Mouse (Mus musculus) stomach, embryonic 16.5 days (tissue): ENCODE measurements at regions not wholly inside any gene's neighbourhood (a gene's known extent, or its start where the extent isn't known, plus 50 kb on each side); places are given as distances from the start of the nearest gene placed in this dataset.

Source experiments
- ATAC-seq: fragments of 200-750 bp; cut with Nextera tagmentation; 2 replicates; pipeline ENCODE4 v1.8.0; 2017; ENCODE audit warnings: moderate number of reproducible peaks, moderate TSS enrichment; ENCODE audit not compliant: insufficient read depth, low FRiP score
- H3K27ac ChIP-seq: fragments of 300-500 bp; sonication (generic); 2 replicates; pipeline ENCODE4 v1.5.1; 2014; ENCODE audit warnings: low read length
- H3K27me3 ChIP-seq: fragments of 300-500 bp; sonication (generic); 2 replicates; pipeline ENCODE4 v1.6.1; 2014; ENCODE audit warnings: low read length, control low read depth, mixed read lengths; ENCODE audit not compliant: control insufficient read depth, insufficient read depth
- H3K36me3 ChIP-seq: fragments of 300-500 bp; sonication (generic); 2 replicates; pipeline ENCODE4 v1.6.1; 2014; ENCODE audit warnings: low read length; ENCODE audit not compliant: control insufficient read depth, insufficient read depth
- H3K4me1 ChIP-seq: fragments of 300-500 bp; sonication (generic); 2 replicates; pipeline ENCODE4 v1.6.1; 2014; ENCODE audit warnings: low read length, control low read depth, mixed read lengths; ENCODE audit not compliant: control insufficient read depth, insufficient read depth
- H3K4me2 ChIP-seq: fragments of 300-500 bp; sonication (generic); 2 replicates; pipeline ENCODE4 v1.6.1; 2014; ENCODE audit warnings: low read depth, low read length, mixed read lengths
- H3K4me3 ChIP-seq: fragments of 300-500 bp; sonication (generic); replicated peaks from 2 replicates; pipeline ENCODE4 v1.5.1; 2014; ENCODE audit warnings: mild to moderate bottlenecking, low read length
- H3K9ac ChIP-seq: fragments of 300-500 bp; sonication (generic); 2 replicates; pipeline ENCODE4 v1.6.1; 2014; ENCODE audit warnings: low read length
- H3K9me3 ChIP-seq: fragments of 300-500 bp; sonication (generic); replicated peaks from 2 replicates; pipeline ENCODE4 v1.6.1; 2016; ENCODE audit warnings: low read length, control low read depth; ENCODE audit not compliant: control insufficient read depth
- WGBS: fragments of 180-500 bp; shearing (Covaris S2); extraction: QIAGEN DNeasy Blood & Tissue Kit; methylation state at CpG from one replicate; pipeline ENCODE4 v1.1.7; 2014; 5-methylcytosine and 5-hydroxymethylcytosine counted together

DNA sequence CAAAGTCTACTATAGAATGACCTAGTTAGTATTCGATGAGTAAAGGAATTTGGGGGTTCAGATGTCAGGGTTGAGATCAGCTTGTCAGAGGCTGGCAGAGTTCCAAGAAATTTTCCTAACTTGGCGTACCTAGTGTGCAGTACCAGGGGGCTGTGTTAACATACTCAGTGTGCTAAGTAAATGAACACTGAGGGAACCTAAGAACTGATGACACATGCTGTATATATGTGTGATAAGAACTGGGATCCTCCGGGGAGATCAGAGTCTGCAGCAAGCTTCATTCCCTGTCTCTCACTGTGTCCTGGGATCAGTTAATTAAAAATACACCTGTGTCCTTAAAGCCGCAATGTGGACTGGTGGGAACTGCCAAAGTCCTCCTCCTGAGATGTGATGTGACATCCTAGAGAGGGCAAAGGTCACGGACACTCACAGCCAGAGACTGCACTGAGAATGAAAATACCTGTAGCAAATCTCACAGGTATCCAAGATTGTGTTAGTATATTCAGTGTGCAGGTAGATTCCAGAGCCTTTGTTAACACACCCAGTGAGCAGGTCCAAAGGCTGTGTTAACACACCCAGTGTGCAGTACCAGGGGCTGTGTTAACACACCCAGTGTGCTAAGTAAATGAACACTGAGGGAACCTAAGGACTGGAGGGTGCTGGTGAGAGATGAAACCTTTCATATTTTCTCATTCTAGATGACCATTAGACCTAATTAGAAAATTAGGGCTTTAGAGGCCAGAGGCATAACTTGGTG is 69.1 kb upstream of the Fhl2 start:
- Histone ChIP-seq H3K4me2 (no peak overlapping the region), H3K4me3 (no peak overlapping the region), H3K27me3 (no peaks in the 10 kb centered on the region), H3K4me1 (0 out of 2 replicates have a peak, but pooled peaks cover 2% of the 10 kb centered on the region), H3K27ac (no peak overlapping the region), H3K9ac (no peak overlapping the region), H3K36me3 (no peaks in the 10 kb centered on the region), H3K9me3 (no peaks in the 10 kb centered on the region)
- ATAC-seq: peak; percentile 61
- WGBS: 69% methylated on average over 5 of the region's 5 CpGs

DNA sequence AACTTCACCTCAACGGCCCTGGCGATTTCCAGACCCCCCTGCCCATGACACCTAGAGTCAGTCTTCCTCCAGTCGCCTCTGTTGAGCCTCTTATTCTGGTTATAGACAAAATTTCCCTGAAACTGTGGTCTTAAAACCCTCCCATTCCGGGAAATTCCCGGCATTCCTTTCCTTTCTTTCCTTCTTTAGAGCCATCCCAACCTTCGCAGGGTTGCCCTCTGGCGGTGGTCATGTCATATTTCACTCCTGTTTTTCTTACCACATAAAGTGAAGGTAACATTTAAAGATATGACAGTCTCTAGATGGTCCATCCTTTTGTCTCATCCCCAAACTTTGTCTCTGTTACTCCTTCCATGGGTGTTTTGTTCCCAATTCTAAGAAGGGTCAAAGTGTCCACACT is 72.9 kb upstream of the Fhl2 start:
- no peak overlapping the region for H3K4me2 ChIP-seq
- no peak overlapping the region for H3K9ac ChIP-seq
- no peaks in the 10 kb centered on the region for H3K9me3 ChIP-seq
- H3K4me1 ChIP-seq: 0 out of 2 replicates have a peak, but pooled peaks cover under 1% of the 10 kb centered on the region
- no peak for ATAC-seq
- whole genome bisulfite sequencing: 39% methylated on average over 7 of the region's 7 CpGs
- no peak overlapping the region for H3K4me3 ChIP-seq
- no peaks in the 10 kb centered on the region for H3K36me3 ChIP-seq
- no peak overlapping the region for H3K27ac ChIP-seq
- no peaks in the 10 kb centered on the region for H3K27me3 ChIP-seq

DNA sequence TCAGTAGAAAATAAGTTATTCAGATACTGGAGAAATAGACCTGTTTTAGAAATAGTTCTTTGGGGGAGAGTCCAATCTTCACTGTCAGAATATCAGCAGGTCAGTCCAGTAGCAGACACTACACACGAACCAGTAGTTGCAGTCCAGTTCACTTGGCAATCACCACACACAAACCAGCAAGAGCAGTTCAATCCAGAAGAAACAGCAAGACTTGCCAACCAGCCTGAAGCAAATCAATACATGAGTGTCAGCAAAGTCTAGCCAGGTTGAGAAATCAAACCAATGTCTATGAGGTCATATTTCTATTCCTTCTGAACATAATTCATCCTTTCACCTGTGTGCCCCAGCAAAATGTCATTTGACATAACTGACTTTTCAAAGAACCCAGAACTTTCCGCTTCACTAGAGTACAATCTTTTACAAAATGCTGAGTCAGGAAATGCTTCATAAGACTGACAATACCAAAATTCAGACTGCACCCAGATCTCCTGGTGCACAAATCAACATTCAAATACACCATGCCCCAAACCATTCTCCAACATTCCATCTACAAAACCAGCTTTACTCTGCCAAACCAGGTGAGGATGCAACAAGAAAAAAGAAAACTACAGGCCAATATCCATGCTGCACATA is 76.6 kb upstream of the Fhl2 start:
- WGBS: 75% methylated on average over 2 of the region's 2 CpGs
- no peak for ATAC-seq
- H3K9me3 ChIP-seq: no peaks in the 10 kb centered on the region

DNA sequence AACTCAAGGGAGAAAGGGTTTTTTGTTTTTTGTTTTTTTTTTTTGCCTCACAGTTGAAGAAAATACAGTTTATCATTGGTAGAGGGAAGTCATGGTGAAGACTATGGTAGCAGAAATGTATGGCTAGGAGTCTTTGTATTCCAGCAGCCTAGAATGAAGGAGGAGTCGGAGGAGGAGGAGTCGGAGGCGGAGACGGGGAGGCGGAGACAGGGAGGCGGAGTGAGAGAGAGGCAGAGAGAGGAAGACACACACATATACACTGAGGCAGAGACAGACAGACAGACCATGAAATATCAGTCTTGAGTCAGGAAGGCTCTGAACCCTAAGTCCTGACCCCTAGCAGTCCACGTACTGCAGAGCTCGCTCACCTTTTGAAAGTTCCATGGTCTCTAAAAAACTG is 95.0 kb upstream of the Fhl2 start:
- H3K4me2 ChIP-seq: no peak overlapping the region
- whole genome bisulfite sequencing: 83% methylated on average over 8 of the region's 8 CpGs
- H3K36me3 ChIP-seq: no peaks in the 10 kb centered on the region
- no peaks in the 10 kb centered on the region for H3K4me1 ChIP-seq
- no peaks in the 10 kb centered on the region for H3K27me3 ChIP-seq
- no peak overlapping the region for H3K4me3 ChIP-seq
- H3K27ac ChIP-seq: no peak overlapping the region
- H3K9ac ChIP-seq: no peak overlapping the region
- ATAC-seq: no peak
- 0 out of 2 replicates have a peak, but pooled peaks cover 4% of the 10 kb centered on the region for H3K9me3 ChIP-seq

More for the DNA sequence above, 76.6 kb upstream of the Fhl2 start:
- H3K4me1 ChIP-seq: no peaks in the 10 kb centered on the region
- no peak overlapping the region for H3K4me2 ChIP-seq
- no peaks in the 10 kb centered on the region for H3K36me3 ChIP-seq
- no peaks in the 10 kb centered on the region for H3K27me3 ChIP-seq
- no peak overlapping the region for H3K9ac ChIP-seq
- H3K27ac ChIP-seq: no peak overlapping the region
- no peak overlapping the region for H3K4me3 ChIP-seq

DNA sequence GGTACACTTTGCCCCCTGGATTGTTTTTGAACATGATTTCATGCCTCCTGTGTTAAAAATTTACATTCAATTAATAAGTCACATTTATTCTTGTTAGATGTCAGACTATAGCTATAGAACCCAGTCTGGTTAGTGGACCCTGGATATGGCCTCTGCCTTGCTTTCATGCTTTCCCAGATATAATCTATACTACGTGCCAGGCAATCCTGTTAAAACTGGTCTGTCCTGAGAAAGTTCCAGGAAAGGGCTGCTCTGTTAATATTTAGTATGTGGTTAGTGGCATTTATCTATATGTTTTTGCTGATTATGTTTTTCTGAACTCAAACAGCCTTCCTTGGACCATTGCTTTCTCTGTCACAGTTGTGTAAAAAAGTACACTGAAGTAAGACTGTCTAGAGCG is 95.8 kb upstream of the Fhl2 start:
- no peak overlapping the region for H3K4me2 ChIP-seq
- H3K27ac ChIP-seq: peak overlapping the region; percentile 43; the same call in 1 of the 2 replicates
- WGBS: 78% methylated on average over 2 of the region's 2 CpGs
- no peaks in the 10 kb centered on the region for H3K4me1 ChIP-seq
- no peaks in the 10 kb centered on the region for H3K36me3 ChIP-seq
- H3K9me3 ChIP-seq: 0 out of 2 replicates have a peak, but pooled peaks cover 4% of the 10 kb centered on the region
- H3K4me3 ChIP-seq: no peak overlapping the region
- ATAC-seq: peak; percentile 79; the same call in 1 of the 2 replicates
- H3K27me3 ChIP-seq: no peaks in the 10 kb centered on the region
- H3K9ac ChIP-seq: no peak overlapping the region

DNA sequence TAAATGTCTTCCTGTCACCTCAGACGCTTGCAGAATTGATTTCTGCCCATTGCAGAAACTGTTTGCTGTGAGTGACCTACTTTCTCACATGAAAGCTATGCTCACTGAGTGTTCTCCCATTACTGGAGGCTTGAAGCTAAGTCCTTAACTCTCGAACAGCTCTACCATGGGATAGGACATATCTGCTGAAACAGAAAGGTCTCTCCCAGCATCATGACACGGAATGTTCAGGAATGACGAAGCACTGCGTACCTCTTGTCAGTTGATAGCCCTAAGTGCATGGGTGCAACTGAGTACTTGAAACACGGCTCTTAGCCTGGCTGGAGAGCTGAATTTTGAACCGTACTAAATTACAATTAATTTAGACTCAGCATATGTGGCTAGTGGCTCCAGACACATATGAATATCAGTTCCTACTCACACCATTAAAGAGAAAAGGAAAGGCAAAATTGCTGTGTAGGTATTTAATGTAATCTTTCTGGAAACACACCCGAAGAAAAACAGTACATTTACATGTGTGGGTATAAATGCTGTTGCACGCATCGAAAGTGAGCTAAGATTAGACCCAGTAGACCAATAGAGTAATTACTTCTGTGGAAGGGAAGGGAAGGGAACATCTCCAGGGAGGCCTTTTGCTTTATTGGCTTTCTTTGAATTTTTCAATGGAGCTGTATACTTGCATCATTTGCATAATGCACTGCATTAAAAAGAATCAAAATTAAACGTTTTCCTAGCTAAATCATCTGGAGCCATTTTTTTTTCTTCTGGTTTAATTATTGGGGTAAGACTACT is 97.6 kb upstream of the Fhl2 start:
- Histone ChIP-seq H3K9me3 (no peaks in the 10 kb centered on the region), H3K36me3 (no peaks in the 10 kb centered on the region), H3K4me3 (no peak overlapping the region), H3K4me1 (no peaks in the 10 kb centered on the region), H3K27me3 (no peaks in the 10 kb centered on the region), H3K4me2 (no peak overlapping the region), H3K27ac (no peak overlapping the region), H3K9ac (no peak overlapping the region)
- WGBS: 81% methylated on average over 11 of the region's 11 CpGs
- no peak for ATAC-seq

DNA sequence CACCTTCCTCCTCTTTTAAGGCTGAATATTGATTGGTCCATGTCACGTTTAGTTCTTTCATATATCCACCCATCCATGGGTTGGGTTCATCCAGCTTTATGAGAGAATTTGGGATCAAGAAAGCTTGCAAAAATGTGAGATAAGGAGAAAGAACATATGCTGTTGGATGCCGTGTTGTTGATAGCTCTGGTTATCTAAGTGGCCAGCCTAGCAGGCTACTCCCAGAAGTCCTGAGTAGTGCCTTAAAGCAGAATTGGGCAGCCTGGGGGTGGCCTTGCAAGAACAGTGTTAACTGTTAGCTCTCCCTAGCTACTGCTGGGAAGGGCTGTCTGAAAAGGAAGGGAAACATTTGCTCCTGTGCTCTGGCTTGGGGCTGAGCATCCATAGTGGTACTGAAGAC is 100.8 kb upstream of the Fhl2 start:
- Histone ChIP-seq H3K4me1 (peaks cover 2% of the 10 kb centered on the region; the same call in 1 of the 2 replicates), H3K9ac (no peak overlapping the region), H3K4me3 (no peak overlapping the region), H3K27me3 (no peaks in the 10 kb centered on the region), H3K4me2 (no peak overlapping the region), H3K9me3 (no peaks in the 10 kb centered on the region), H3K36me3 (no peaks in the 10 kb centered on the region), H3K27ac (no peak overlapping the region)
- ATAC-seq: no peak
- 65% methylated on average over 2 of the region's 2 CpGs for WGBS

DNA sequence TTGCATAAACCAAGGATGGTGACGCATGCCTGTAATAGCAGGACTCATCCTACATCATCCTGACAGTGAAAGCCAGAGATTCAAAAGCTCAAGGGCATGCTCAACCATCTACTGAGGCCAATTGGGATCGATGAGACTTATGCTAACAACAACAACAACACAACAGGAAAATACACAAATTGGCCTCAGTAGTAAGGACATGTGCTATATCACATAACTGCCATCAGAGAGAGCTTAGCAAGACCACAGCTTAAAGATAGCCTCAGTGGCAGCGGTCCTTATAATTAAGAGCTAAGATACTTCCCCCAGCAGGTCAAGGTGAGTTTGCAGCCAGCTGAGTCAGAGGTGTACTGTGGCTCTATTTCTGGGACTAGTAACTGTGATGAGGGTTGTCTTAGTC is 102.0 kb upstream of the Fhl2 start:
- no peaks in the 10 kb centered on the region for H3K36me3 ChIP-seq
- 87% methylated on average over 3 of the region's 3 CpGs for WGBS

More for the DNA sequence above, 102.0 kb upstream of the Fhl2 start:
- no peak overlapping the region for H3K4me3 ChIP-seq
- H3K27ac ChIP-seq: no peak overlapping the region
- H3K4me1 ChIP-seq: peaks cover 3% of the 10 kb centered on the region; the same call in 1 of the 2 replicates
- H3K27me3 ChIP-seq: no peaks in the 10 kb centered on the region
- no peaks in the 10 kb centered on the region for H3K9me3 ChIP-seq
- H3K9ac ChIP-seq: no peak overlapping the region
- no peak overlapping the region for H3K4me2 ChIP-seq
- no peak for ATAC-seq
